Mouse (Mus musculus): Measurements from ENCODE around the gene Myrfl.

DNA sequence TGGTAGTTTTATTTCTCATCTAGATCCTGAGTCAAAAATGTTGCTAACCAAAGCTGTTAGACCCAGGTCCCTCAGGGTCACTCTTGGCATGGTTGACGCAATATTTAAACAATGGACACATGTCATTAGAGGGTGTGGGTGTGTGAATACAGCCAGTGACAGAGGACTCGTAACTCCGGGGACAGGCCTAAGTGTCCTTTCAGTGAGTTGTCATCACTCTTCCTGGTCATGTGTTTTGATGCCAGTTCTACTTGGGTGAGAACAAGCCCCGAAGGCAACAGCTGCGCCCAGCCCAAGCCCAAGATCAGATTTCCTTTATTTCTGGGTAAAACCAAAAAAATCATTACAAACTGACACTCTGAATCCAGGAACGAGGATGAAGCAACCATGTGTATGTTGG, 112.6 kb downstream of the Myrfl start:
- TF ChIP-seq EP300 (IDR thresholded peaks at IDR 0.05; ENCODE audit: low read depth) (no peak), CTCF (IDR thresholded peaks at IDR 0.05; ENCODE audit: low read depth) (no peak)
